Mouse (Mus musculus) lung, postnatal 10 days (tissue): Measurements from ENCODE around the gene Rasl11b.

Experiments used
- DNase-seq: peaks from one replicate; pipeline ENCODE4 v3.0.0; 2021

Gene Rasl11b

GRCm38 (mm10) chr5:74194841-74195613 is at the start of gene Rasl11b:
TSS of gene Rasl11b (plus strand) at chr5:74195286.
- DNase-seq, result peak; percentile 96

GRCm38 (mm10) chr5:74147631-74148030 is 47.5 kb upstream of the Rasl11b start:
- DNase-seq, result no peak

GRCm38 (mm10) chr5:74149975-74150374 is 45.1 kb upstream of the Rasl11b start:
- DNase-seq, result peak; percentile 35

GRCm38 (mm10) chr5:74151774-74152173 is 43.3 kb upstream of the Rasl11b start:
- peak; percentile 30 for DNase-seq

GRCm38 (mm10) chr5:74155860-74156351 is 39.2 kb upstream of the Rasl11b start:
- no peak for DNase-seq

- DNase-seq, result no peak
These were observed 36.0 kb upstream of the Rasl11b start for GRCm38 (mm10) chr5:74158929-74159632.

GRCm38 (mm10) chr5:74159906-74160305 is 35.2 kb upstream of the Rasl11b start:
- DNase-seq, result peak; percentile 11

- no peak for DNase-seq
These were observed 34.7 kb upstream of the Rasl11b start for GRCm38 (mm10) chr5:74160349-74160748.

- DNase-seq, result peak; percentile 82
These were observed 33.7 kb upstream of the Rasl11b start for GRCm38 (mm10) chr5:74161297-74161926.

- no peak for DNase-seq
These were observed 33.1 kb upstream of the Rasl11b start for GRCm38 (mm10) chr5:74162013-74162412.

- no peak for DNase-seq
These were observed 31.9 kb upstream of the Rasl11b start for GRCm38 (mm10) chr5:74163141-74163540.

- no peak for DNase-seq
These were observed 30.5 kb upstream of the Rasl11b start for GRCm38 (mm10) chr5:74164547-74164946.

- DNase-seq, result no peak
These were observed 28.4 kb upstream of the Rasl11b start for GRCm38 (mm10) chr5:74166642-74167041.

GRCm38 (mm10) chr5:74168085-74168484 is 27.0 kb upstream of the Rasl11b start:
- DNase-seq, result no peak

- no peak for DNase-seq
These were observed 23.3 kb upstream of the Rasl11b start for GRCm38 (mm10) chr5:74171768-74172167.

- peak; percentile 77 for DNase-seq
These were observed 22.9 kb upstream of the Rasl11b start for GRCm38 (mm10) chr5:74172208-74172607.

GRCm38 (mm10) chr5:74173162-74173844 is 21.8 kb upstream of the Rasl11b start:
- DNase-seq, result peak; percentile 45

- peak; percentile 51 for DNase-seq
These were observed 19.4 kb upstream of the Rasl11b start for GRCm38 (mm10) chr5:74175526-74176270.

- DNase-seq, result no peak
These were observed 14.9 kb upstream of the Rasl11b start for GRCm38 (mm10) chr5:74180216-74180615.

- DNase-seq, result peak; percentile 28
These were observed 12.0 kb upstream of the Rasl11b start for GRCm38 (mm10) chr5:74183118-74183517.

- DNase-seq, result no peak
These were observed 10.5 kb upstream of the Rasl11b start for GRCm38 (mm10) chr5:74184607-74185006.

GRCm38 (mm10) chr5:74188076-74188475 is 7.0 kb upstream of the Rasl11b start:
- no peak for DNase-seq
